Mouse (Mus musculus): ENCODE measurements at regions not wholly inside any gene's neighbourhood (a gene's known extent, or its start where the extent isn't known, plus 50 kb on each side); places are given as distances from the start of the nearest gene placed in this dataset.

GRCm38 (mm10) chr9:71018206-71018605 lies 66.2 kb upstream of the Lipc start:
- no peaks in the 10 kb centered on the region for H3K27me3 ChIP-seq (replicated peaks; ENCODE audit: control insufficient read depth, insufficient read depth, low read length)
- H3K9ac ChIP-seq (ENCODE audit: low read length), result no peak overlapping the region
- ATAC-seq (replicated peaks; ENCODE audit: low FRiP score, low TSS enrichment, low read depth), result no peak
- no peaks in the 10 kb centered on the region for H3K36me3 ChIP-seq (ENCODE audit: control insufficient read depth, insufficient read depth, low read length)
- DNase-seq (ENCODE audit: low spot score), result no peak
- no peaks in the 10 kb centered on the region for H3K9me3 ChIP-seq (ENCODE audit: control insufficient read depth, low read length)
- no peak overlapping the region for H3K4me2 ChIP-seq (ENCODE audit: low read length)
- no peak overlapping the region for H3K4me3 ChIP-seq (ENCODE audit: low read depth, low read length)
- H3K4me1 ChIP-seq (replicated peaks; ENCODE audit: control insufficient read depth, insufficient read depth, low read length), result no peaks in the 10 kb centered on the region
- no peak overlapping the region for H3K27ac ChIP-seq (ENCODE audit: low read depth)
- WGBS, result 84% methylated on average over 9 of the region's 9 CpGs

DNA sequence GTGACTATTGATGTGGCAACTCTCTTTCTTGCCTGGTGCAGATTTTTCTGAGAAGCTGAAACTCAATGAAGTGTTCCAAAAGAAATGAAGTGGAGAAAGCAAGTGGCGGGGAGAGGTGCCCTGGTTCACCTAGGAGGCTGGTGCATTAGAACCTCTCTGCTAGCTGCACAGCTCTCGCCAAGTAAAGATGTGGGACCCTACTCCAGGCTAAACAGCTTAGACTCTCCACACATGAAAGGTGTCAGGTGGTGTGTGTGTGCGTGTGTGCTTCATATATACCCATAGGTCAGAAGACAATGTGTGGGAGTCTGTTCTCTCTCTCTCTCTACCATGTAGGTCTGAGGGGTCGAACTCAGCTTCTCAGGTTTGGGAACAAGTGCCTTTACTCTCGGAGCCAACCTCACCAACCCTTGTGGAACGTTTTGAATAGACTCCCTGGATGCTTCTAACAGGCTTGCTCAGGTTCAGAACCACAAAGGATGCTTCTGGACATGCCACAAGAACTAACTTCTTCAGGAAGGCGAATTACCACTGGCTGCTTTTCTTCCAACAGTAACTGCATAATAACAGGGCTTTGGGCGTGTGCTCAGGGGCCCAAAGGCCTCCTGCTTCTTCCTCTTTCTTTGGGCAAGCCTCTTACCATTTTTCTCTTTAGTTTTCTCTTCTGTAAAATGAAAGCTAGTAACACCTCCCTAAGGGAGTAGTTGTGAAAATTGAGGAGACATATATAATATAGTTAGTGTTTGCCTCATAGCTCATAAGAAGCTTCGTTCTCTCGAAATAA lies 65.6 kb upstream of the Lipc start:
- 81% methylated on average over 10 of the region's 10 CpGs for WGBS
- H3K4me3 ChIP-seq (ENCODE audit: low read depth, low read length), result no peak overlapping the region
- no peak overlapping the region for H3K4me2 ChIP-seq (ENCODE audit: low read length)
- H3K9ac ChIP-seq (ENCODE audit: low read length), result no peak overlapping the region
- ATAC-seq (replicated peaks; ENCODE audit: low FRiP score, low TSS enrichment, low read depth) (no peak), DNase-seq (ENCODE audit: low spot score) (no peak)
- no peaks in the 10 kb centered on the region for H3K36me3 ChIP-seq (ENCODE audit: control insufficient read depth, insufficient read depth, low read length)
- H3K27ac ChIP-seq (ENCODE audit: low read depth), result no peak overlapping the region
- no peaks in the 10 kb centered on the region for H3K9me3 ChIP-seq (ENCODE audit: control insufficient read depth, low read length)
- H3K4me1 ChIP-seq (replicated peaks; ENCODE audit: control insufficient read depth, insufficient read depth, low read length), result no peaks in the 10 kb centered on the region
- H3K27me3 ChIP-seq (replicated peaks; ENCODE audit: control insufficient read depth, insufficient read depth, low read length), result no peaks in the 10 kb centered on the region

GRCm38 (mm10) chr9:71015942-71016341 lies 63.9 kb upstream of the Lipc start:
- Histone ChIP-seq H3K4me1 (replicated peaks; ENCODE audit: control insufficient read depth, insufficient read depth, low read length) (no peaks in the 10 kb centered on the region), H3K4me2 (ENCODE audit: low read length) (no peak overlapping the region), H3K9ac (ENCODE audit: low read length) (no peak overlapping the region), H3K9me3 (ENCODE audit: control insufficient read depth, low read length) (no peaks in the 10 kb centered on the region), H3K27ac (ENCODE audit: low read depth) (no peak overlapping the region), H3K27me3 (replicated peaks; ENCODE audit: control insufficient read depth, insufficient read depth, low read length) (no peaks in the 10 kb centered on the region), H3K36me3 (ENCODE audit: control insufficient read depth, insufficient read depth, low read length) (no peaks in the 10 kb centered on the region), H3K4me3 (ENCODE audit: low read depth, low read length) (no peak overlapping the region)
- WGBS, result 82% methylated on average over 3 of the region's 3 CpGs
- ATAC-seq (replicated peaks; ENCODE audit: low FRiP score, low TSS enrichment, low read depth) (no peak), DNase-seq (ENCODE audit: low spot score) (no peak)

- no peaks in the 10 kb centered on the region for H3K27me3 ChIP-seq (replicated peaks; ENCODE audit: control insufficient read depth, insufficient read depth, low read length)
- no peaks in the 10 kb centered on the region for H3K36me3 ChIP-seq (ENCODE audit: control insufficient read depth, insufficient read depth, low read length)
- no peaks in the 10 kb centered on the region for H3K9me3 ChIP-seq (ENCODE audit: control insufficient read depth, low read length)
- DNase-seq (ENCODE audit: low spot score) (no peak), ATAC-seq (replicated peaks; ENCODE audit: low FRiP score, low TSS enrichment, low read depth) (no peak)
- H3K27ac ChIP-seq (ENCODE audit: low read depth), result no peak overlapping the region
- H3K4me1 ChIP-seq (replicated peaks; ENCODE audit: control insufficient read depth, insufficient read depth, low read length), result no peaks in the 10 kb centered on the region
- H3K4me2 ChIP-seq (ENCODE audit: low read length), result no peak overlapping the region
- H3K4me3 ChIP-seq (ENCODE audit: low read depth, low read length), result no peak overlapping the region
- no peak overlapping the region for H3K9ac ChIP-seq (ENCODE audit: low read length)
Measured at GRCm38 (mm10) chr9:71015400-71015799, 63.4 kb upstream of the Lipc start.

- no peaks in the 10 kb centered on the region for H3K36me3 ChIP-seq (ENCODE audit: control insufficient read depth, insufficient read depth, low read length)
- H3K4me1 ChIP-seq (replicated peaks; ENCODE audit: control insufficient read depth, insufficient read depth, low read length), result no peaks in the 10 kb centered on the region
- H3K9me3 ChIP-seq (ENCODE audit: control insufficient read depth, low read length), result no peaks in the 10 kb centered on the region
- no peak overlapping the region for H3K27ac ChIP-seq (ENCODE audit: low read depth)
- H3K4me3 ChIP-seq (ENCODE audit: low read depth, low read length), result no peak overlapping the region
- H3K9ac ChIP-seq (ENCODE audit: low read length), result no peak overlapping the region
- DNase-seq (ENCODE audit: low spot score), result peak; percentile 31
- no peak for ATAC-seq (replicated peaks; ENCODE audit: low FRiP score, low TSS enrichment, low read depth)
- no peak overlapping the region for H3K4me2 ChIP-seq (ENCODE audit: low read length)
- H3K27me3 ChIP-seq (replicated peaks; ENCODE audit: control insufficient read depth, insufficient read depth, low read length), result no peaks in the 10 kb centered on the region
- 65% methylated on average over 1 of the region's 1 CpGs for WGBS
Measured at GRCm38 (mm10) chr9:71012399-71012798, 60.4 kb upstream of the Lipc start.

DNA sequence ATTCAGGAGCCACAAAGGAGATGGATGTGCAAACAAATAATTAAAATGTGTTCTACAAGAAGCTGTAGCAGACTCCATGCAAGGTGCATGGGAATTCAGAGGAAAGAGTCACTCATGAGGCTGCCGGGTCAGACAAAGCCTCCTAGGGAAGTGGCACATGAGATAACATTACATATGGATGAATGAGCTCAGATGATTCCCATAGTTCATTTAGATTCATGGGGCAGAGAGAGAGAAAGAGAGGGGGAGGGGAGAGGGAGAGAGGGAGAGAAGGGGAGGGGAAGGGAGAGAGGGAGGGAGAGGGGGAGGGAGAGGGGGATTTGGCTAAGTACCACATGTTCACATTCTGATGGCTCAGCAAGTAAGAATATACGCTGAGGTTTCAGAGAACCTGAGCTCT lies 52.6 kb upstream of the Lipc start:
- Histone ChIP-seq H3K27ac (ENCODE audit: low read depth) (no peak overlapping the region), H3K4me2 (ENCODE audit: low read length) (no peak overlapping the region), H3K36me3 (ENCODE audit: control insufficient read depth, insufficient read depth, low read length) (no peaks in the 10 kb centered on the region), H3K4me3 (ENCODE audit: low read depth, low read length) (no peak overlapping the region), H3K9me3 (ENCODE audit: control insufficient read depth, low read length) (no peaks in the 10 kb centered on the region), H3K9ac (ENCODE audit: low read length) (no peak overlapping the region), H3K27me3 (replicated peaks; ENCODE audit: control insufficient read depth, insufficient read depth, low read length) (no peaks in the 10 kb centered on the region), H3K4me1 (replicated peaks; ENCODE audit: control insufficient read depth, insufficient read depth, low read length) (no peaks in the 10 kb centered on the region)
- 82% methylated on average over 2 of the region's 2 CpGs for WGBS
- ATAC-seq (replicated peaks; ENCODE audit: low FRiP score, low TSS enrichment, low read depth) (no peak), DNase-seq (ENCODE audit: low spot score) (no peak)

Data from intestine, embryonic 14.5 days (tissue).